Mouse (Mus musculus): ENCODE measurements around the gene Efnb3. TPM values are rescaled to one million over a fixed set of nuclear protein-coding genes. Genes with fewer than 3 reads are reported as not detected.
A peak's percentile ranks its signal among the peaks of the same experiment; 100 is the strongest.

Gene Efnb3
- polyA plus RNA-seq, 1 experiment from 2014 or later = 106 TPM

- Histone ChIP-seq H3K4me3 (peak overlapping the region; percentile 62), H3K9me3 (replicated peaks) (no peaks in the 10 kb centered on the region), H3K27me3 (no peaks in the 10 kb centered on the region), H3K4me2 (replicated peaks) (peak overlapping the region; percentile 70), H3K27ac (peak overlapping the region; percentile 86), H3K4me1 (peaks cover 31% of the 10 kb centered on the region), H3K9ac (peak overlapping the region; percentile 84), H3K36me3 (0 out of 2 replicates have a peak, but pooled peaks cover under 1% of the 10 kb centered on the region)
- under 1% methylated on average over 36 of the region's 36 CpGs for whole genome bisulfite sequencing
- ATAC-seq (ENCODE audit: low FRiP score) = peak; percentile 87
Measured at GRCm38 (mm10) chr11:69581147-69581688, 21.2 kb upstream of the Efnb3 start.

GRCm38 (mm10) chr11:69580572-69581146, 20.7 kb upstream of the Efnb3 start:
- ATAC-seq (ENCODE audit: low FRiP score) = peak; percentile 14
- no peaks in the 10 kb centered on the region for H3K27me3 ChIP-seq
- no peaks in the 10 kb centered on the region for H3K9me3 ChIP-seq (replicated peaks)
- peak overlapping the region; percentile 62 for H3K4me3 ChIP-seq
- WGBS = under 1% methylated on average over 25 of the region's 25 CpGs
- peaks cover 35% of the 10 kb centered on the region for H3K4me1 ChIP-seq
- peak overlapping the region; percentile 86 for H3K27ac ChIP-seq
- peak overlapping the region; percentile 70 for H3K4me2 ChIP-seq (replicated peaks)
- peak overlapping the region; percentile 84 for H3K9ac ChIP-seq
- H3K36me3 ChIP-seq = 0 out of 2 replicates have a peak, but pooled peaks cover 4% of the 10 kb centered on the region

GRCm38 (mm10) chr11:69580091-69580514, 20.1 kb upstream of the Efnb3 start, which contains the start of the genes Wrap53 and Trp53:
Gene Wrap53 (minus strand): TSS chr11:69580255.
Gene Trp53 (plus strand): TSS chr11:69580359.
- Histone ChIP-seq H3K27ac (peak within 1 kb of the TSS; percentile 86), H3K9ac (peak within 1 kb of the TSS; percentile 84), H3K9me3 (replicated peaks) (no peaks in the 10 kb centered on the region), H3K27me3 (no peaks in the 10 kb centered on the region), H3K4me2 (replicated peaks) (peak within 1 kb of the TSS; percentile 92), H3K4me1 (peaks cover 35% of the 10 kb centered on the region), H3K36me3 (0 out of 2 replicates have a peak, but pooled peaks cover 4% of the 10 kb centered on the region), H3K4me3 (peak within 1 kb of the TSS; percentile 62)
- ATAC-seq (ENCODE audit: low FRiP score) = peak; percentile 69
- WGBS = 0% methylated on average over 13 of the region's 13 CpGs

- 0 out of 2 replicates have a peak, but pooled peaks cover 8% of the 10 kb centered on the region for H3K36me3 ChIP-seq
- peak overlapping the region; percentile 84 for H3K9ac ChIP-seq
- H3K4me1 ChIP-seq = peaks cover 39% of the 10 kb centered on the region
- peak; percentile 88 for ATAC-seq (ENCODE audit: low FRiP score)
- WGBS = 3% methylated on average over 39 of the region's 39 CpGs
- H3K4me2 ChIP-seq (replicated peaks) = peak overlapping the region; percentile 92
- peak overlapping the region; percentile 86 for H3K27ac ChIP-seq
- no peaks in the 10 kb centered on the region for H3K9me3 ChIP-seq (replicated peaks)
- H3K4me3 ChIP-seq = peak overlapping the region; percentile 62
- H3K27me3 ChIP-seq = no peaks in the 10 kb centered on the region
Measured at GRCm38 (mm10) chr11:69579128-69580017, 19.4 kb upstream of the Efnb3 start.

GRCm38 (mm10) chr11:69578301-69578700, 18.3 kb upstream of the Efnb3 start:
- Histone ChIP-seq H3K9me3 (replicated peaks) (no peaks in the 10 kb centered on the region), H3K4me1 (peaks cover 39% of the 10 kb centered on the region), H3K36me3 (0 out of 2 replicates have a peak, but pooled peaks cover 14% of the 10 kb centered on the region), H3K27me3 (no peaks in the 10 kb centered on the region), H3K4me2 (replicated peaks) (peak overlapping the region; percentile 92), H3K4me3 (peak overlapping the region; percentile 62), H3K9ac (peak overlapping the region; percentile 81), H3K27ac (no peak overlapping the region)
- WGBS = 14% methylated on average over 15 of the region's 15 CpGs
- ATAC-seq (ENCODE audit: low FRiP score) = no peak

- no peaks in the 10 kb centered on the region for H3K9me3 ChIP-seq (replicated peaks)
- H3K27me3 ChIP-seq = no peaks in the 10 kb centered on the region
- 79% methylated on average over 5 of the region's 5 CpGs for WGBS
- peaks cover 30% of the 10 kb centered on the region for H3K4me1 ChIP-seq
- peaks cover 24% of the 10 kb centered on the region; the same call in 1 of the 2 replicates for H3K36me3 ChIP-seq
- no peak overlapping the region for H3K4me2 ChIP-seq (replicated peaks)
- H3K4me3 ChIP-seq = no peak overlapping the region
- no peak overlapping the region for H3K9ac ChIP-seq
- H3K27ac ChIP-seq = no peak overlapping the region
- ATAC-seq (ENCODE audit: low FRiP score) = no peak
Measured at GRCm38 (mm10) chr11:69576307-69576706, 16.3 kb upstream of the Efnb3 start.

GRCm38 (mm10) chr11:69575220-69575619, 15.2 kb upstream of the Efnb3 start:
- no peak for ATAC-seq (ENCODE audit: low FRiP score)
- H3K27me3 ChIP-seq = no peaks in the 10 kb centered on the region
- no peak overlapping the region for H3K4me3 ChIP-seq
- H3K9me3 ChIP-seq (replicated peaks) = no peaks in the 10 kb centered on the region
- no peak overlapping the region for H3K27ac ChIP-seq
- no peak overlapping the region for H3K4me2 ChIP-seq (replicated peaks)
- 68% methylated on average over 3 of the region's 3 CpGs for WGBS
- no peak overlapping the region for H3K9ac ChIP-seq
- peaks cover 34% of the 10 kb centered on the region for H3K36me3 ChIP-seq
- peaks cover 30% of the 10 kb centered on the region for H3K4me1 ChIP-seq

- Histone ChIP-seq H3K4me2 (replicated peaks) (no peak overlapping the region), H3K36me3 (peaks cover 54% of the 10 kb centered on the region), H3K9ac (no peak overlapping the region), H3K4me1 (peaks cover 24% of the 10 kb centered on the region), H3K27ac (no peak overlapping the region), H3K27me3 (0 out of 2 replicates have a peak, but pooled peaks cover 3% of the 10 kb centered on the region), H3K9me3 (replicated peaks) (no peaks in the 10 kb centered on the region), H3K4me3 (no peak overlapping the region)
- no peak for ATAC-seq (ENCODE audit: low FRiP score)
- 78% methylated on average over 8 of the region's 8 CpGs for WGBS
Measured at GRCm38 (mm10) chr11:69565131-69565530, 5.1 kb upstream of the Efnb3 start.

- no peak overlapping the region for H3K4me2 ChIP-seq (replicated peaks)
- ATAC-seq (ENCODE audit: low FRiP score) = no peak
- H3K4me3 ChIP-seq = no peak overlapping the region
- H3K36me3 ChIP-seq = peaks cover 48% of the 10 kb centered on the region
- 47% methylated on average over 3 of the region's 3 CpGs for WGBS
- H3K27me3 ChIP-seq = 0 out of 2 replicates have a peak, but pooled peaks cover 3% of the 10 kb centered on the region
- H3K4me1 ChIP-seq = peaks cover 29% of the 10 kb centered on the region
- H3K9me3 ChIP-seq (replicated peaks) = no peaks in the 10 kb centered on the region
- no peak overlapping the region for H3K9ac ChIP-seq
- no peak overlapping the region for H3K27ac ChIP-seq
Measured at GRCm38 (mm10) chr11:69564391-69564790, 4.4 kb upstream of the Efnb3 start.

GRCm38 (mm10) chr11:69563373-69563772, 3.4 kb upstream of the Efnb3 start:
- Histone ChIP-seq H3K27me3 (0 out of 2 replicates have a peak, but pooled peaks cover 3% of the 10 kb centered on the region), H3K9me3 (replicated peaks) (no peaks in the 10 kb centered on the region), H3K4me2 (replicated peaks) (no peak overlapping the region), H3K4me3 (no peak overlapping the region), H3K27ac (no peak overlapping the region), H3K36me3 (peaks cover 48% of the 10 kb centered on the region), H3K4me1 (peaks cover 40% of the 10 kb centered on the region), H3K9ac (no peak overlapping the region)
- no peak for ATAC-seq (ENCODE audit: low FRiP score)
- 72% methylated on average over 13 of the region's 13 CpGs for WGBS

- Histone ChIP-seq H3K27me3 (0 out of 2 replicates have a peak, but pooled peaks cover 5% of the 10 kb centered on the region), H3K4me2 (replicated peaks) (peak overlapping the region; percentile 95), H3K9me3 (replicated peaks) (no peaks in the 10 kb centered on the region), H3K4me3 (peak overlapping the region; percentile 81; the same call in 1 of the 2 replicates), H3K4me1 (peaks cover 62% of the 10 kb centered on the region), H3K36me3 (peaks cover 35% of the 10 kb centered on the region), H3K27ac (peak overlapping the region; percentile 92), H3K9ac (peak overlapping the region; percentile 99)
- WGBS = 9% methylated on average over 16 of the region's 16 CpGs
- peak; percentile 51; the same call in 1 of the 2 replicates for ATAC-seq (ENCODE audit: low FRiP score)
Measured at GRCm38 (mm10) chr11:69560896-69561854, 1.2 kb upstream of the Efnb3 start.
